Mouse (Mus musculus): Measurements from ENCODE around the gene Spg21. TPM values are rescaled to one million over a fixed set of nuclear protein-coding genes. Genes with fewer than 3 reads are reported as not detected.

Spg21 gene
- total RNA-seq (2014; rRNA removed) (79.3 and 80.1 TPM in 2 replicates), polyA plus RNA-seq (2015; fragmentation: Nextera tagmentation; extraction: Ambion mirVana) (99.4 and 103 TPM in 2 replicates)

- under 1% methylated on average over 53 of the region's 53 CpGs for WGBS
- no peaks in the 10 kb centered on the region for H3K9me3 ChIP-seq (ENCODE audit: low read length)
- H3K4me2 ChIP-seq (ENCODE audit: low read depth, low read length, poor library complexity, severe bottlenecking) = peak within 1 kb of the TSS; percentile 72
- H3K27me3 ChIP-seq (ENCODE audit: insufficient read depth, low read length) = no peaks in the 10 kb centered on the region
- H3K27ac ChIP-seq (ENCODE audit: low read depth, low read length) = peak within 1 kb of the TSS; percentile 89
- ATAC-seq (ENCODE audit: low FRiP score) = peak; percentile 97
- no peak for TF ChIP-seq CTCF (IDR thresholded peaks at IDR 0.05)
- peaks cover 3% of the 10 kb centered on the region; the same call in 1 of the 2 replicates for H3K36me3 ChIP-seq (ENCODE audit: insufficient read depth, low read length)
- H3K4me3 ChIP-seq (ENCODE audit: low read depth, low read length) = peak within 1 kb of the TSS; percentile 84
- peak within 1 kb of the TSS; percentile 90 for H3K9ac ChIP-seq (replicated peaks; ENCODE audit: low read length, poor library complexity, severe bottlenecking)
- peaks cover 6% of the 10 kb centered on the region for H3K4me1 ChIP-seq (ENCODE audit: insufficient read depth, low read length)
- DNase-seq (ENCODE audit: low spot score) = peak; percentile 94
Observed at GRCm38 (mm10) chr9:65460732-65461442, at the start of gene Spg21. Spg21 (plus strand) TSS chr9:65460947.

GRCm38 (mm10) chr9:65411326-65411725 lies 49.4 kb upstream of the Spg21 start:
- 77% methylated on average over 3 of the region's 3 CpGs for WGBS
- Histone ChIP-seq H3K4me1 (ENCODE audit: insufficient read depth, low read length) (no peaks in the 10 kb centered on the region), H3K9me3 (ENCODE audit: low read length) (no peaks in the 10 kb centered on the region), H3K27ac (ENCODE audit: low read depth, low read length) (no peak overlapping the region), H3K9ac (replicated peaks; ENCODE audit: low read length, poor library complexity, severe bottlenecking) (no peak overlapping the region), H3K36me3 (ENCODE audit: insufficient read depth, low read length) (no peaks in the 10 kb centered on the region), H3K27me3 (ENCODE audit: insufficient read depth, low read length) (no peaks in the 10 kb centered on the region), H3K4me3 (ENCODE audit: low read depth, low read length) (no peak overlapping the region), H3K4me2 (ENCODE audit: low read depth, low read length, poor library complexity, severe bottlenecking) (no peak overlapping the region)
- no peak for TF ChIP-seq CTCF (IDR thresholded peaks at IDR 0.05)
- no peak for DNase-seq (ENCODE audit: low spot score)
- no peak for ATAC-seq (ENCODE audit: low FRiP score)

GRCm38 (mm10) chr9:65417738-65418137 lies 43.0 kb upstream of the Spg21 start:
- H3K9me3 ChIP-seq (ENCODE audit: low read length) = no peaks in the 10 kb centered on the region
- no peak overlapping the region for H3K4me2 ChIP-seq (ENCODE audit: low read depth, low read length, poor library complexity, severe bottlenecking)
- no peaks in the 10 kb centered on the region for H3K4me1 ChIP-seq (ENCODE audit: insufficient read depth, low read length)
- DNase-seq (ENCODE audit: low spot score) (no peak), ATAC-seq (ENCODE audit: low FRiP score) (no peak)
- 45% methylated on average over 3 of the region's 3 CpGs for WGBS
- no peak overlapping the region for H3K9ac ChIP-seq (replicated peaks; ENCODE audit: low read length, poor library complexity, severe bottlenecking)
- H3K27ac ChIP-seq (ENCODE audit: low read depth, low read length) = no peak overlapping the region
- no peaks in the 10 kb centered on the region for H3K27me3 ChIP-seq (ENCODE audit: insufficient read depth, low read length)
- TF ChIP-seq CTCF (IDR thresholded peaks at IDR 0.05) = peak; percentile 22; the same call in 1 of the 2 replicates
- no peak overlapping the region for H3K4me3 ChIP-seq (ENCODE audit: low read depth, low read length)
- no peaks in the 10 kb centered on the region for H3K36me3 ChIP-seq (ENCODE audit: insufficient read depth, low read length)

- no peak for TF ChIP-seq CTCF (IDR thresholded peaks at IDR 0.05)
- no peaks in the 10 kb centered on the region for H3K36me3 ChIP-seq (ENCODE audit: insufficient read depth, low read length)
- H3K9me3 ChIP-seq (ENCODE audit: low read length) = no peaks in the 10 kb centered on the region
- H3K9ac ChIP-seq (replicated peaks; ENCODE audit: low read length, poor library complexity, severe bottlenecking) = no peak overlapping the region
- DNase-seq (ENCODE audit: low spot score) (no peak), ATAC-seq (ENCODE audit: low FRiP score) (no peak)
- H3K27ac ChIP-seq (ENCODE audit: low read depth, low read length) = no peak overlapping the region
- no peak overlapping the region for H3K4me3 ChIP-seq (ENCODE audit: low read depth, low read length)
- no peaks in the 10 kb centered on the region for H3K27me3 ChIP-seq (ENCODE audit: insufficient read depth, low read length)
- H3K4me2 ChIP-seq (ENCODE audit: low read depth, low read length, poor library complexity, severe bottlenecking) = no peak overlapping the region
- no peaks in the 10 kb centered on the region for H3K4me1 ChIP-seq (ENCODE audit: insufficient read depth, low read length)
- WGBS = 76% methylated on average over 3 of the region's 3 CpGs
Observed at GRCm38 (mm10) chr9:65419633-65420032, 41.1 kb upstream of the Spg21 start.

GRCm38 (mm10) chr9:65422760-65423501 lies 37.8 kb upstream of the Spg21 start, which contains the start of gene Slc51b:
Slc51b (minus strand) TSS chr9:65422955.
- no peaks in the 10 kb centered on the region for H3K27me3 ChIP-seq (ENCODE audit: insufficient read depth, low read length)
- H3K9ac ChIP-seq (replicated peaks; ENCODE audit: low read length, poor library complexity, severe bottlenecking) = no peak within 1 kb of the TSS
- H3K9me3 ChIP-seq (ENCODE audit: low read length) = no peaks in the 10 kb centered on the region
- no peak for ATAC-seq (ENCODE audit: low FRiP score)
- no peak within 1 kb of the TSS for H3K27ac ChIP-seq (ENCODE audit: low read depth, low read length)
- no peaks in the 10 kb centered on the region for H3K36me3 ChIP-seq (ENCODE audit: insufficient read depth, low read length)
- no peak within 1 kb of the TSS for H3K4me2 ChIP-seq (ENCODE audit: low read depth, low read length, poor library complexity, severe bottlenecking)
- DNase-seq (ENCODE audit: low spot score) = no peak
- no peak for TF ChIP-seq CTCF (IDR thresholded peaks at IDR 0.05)
- 86% methylated on average over 11 of the region's 11 CpGs for WGBS
- no peak within 1 kb of the TSS for H3K4me3 ChIP-seq (ENCODE audit: low read depth, low read length)
- H3K4me1 ChIP-seq (ENCODE audit: insufficient read depth, low read length) = no peaks in the 10 kb centered on the region

- TF ChIP-seq CTCF (IDR thresholded peaks at IDR 0.05) = no peak
- Histone ChIP-seq H3K9me3 (ENCODE audit: low read length) (no peaks in the 10 kb centered on the region), H3K27me3 (ENCODE audit: insufficient read depth, low read length) (no peaks in the 10 kb centered on the region), H3K9ac (replicated peaks; ENCODE audit: low read length, poor library complexity, severe bottlenecking) (no peak overlapping the region), H3K36me3 (ENCODE audit: insufficient read depth, low read length) (no peaks in the 10 kb centered on the region), H3K4me1 (ENCODE audit: insufficient read depth, low read length) (no peaks in the 10 kb centered on the region), H3K4me3 (ENCODE audit: low read depth, low read length) (no peak overlapping the region), H3K4me2 (ENCODE audit: low read depth, low read length, poor library complexity, severe bottlenecking) (no peak overlapping the region), H3K27ac (ENCODE audit: low read depth, low read length) (no peak overlapping the region)
- no peak for ATAC-seq (ENCODE audit: low FRiP score)
- 48% methylated on average over 3 of the region's 3 CpGs for WGBS
- no peak for DNase-seq (ENCODE audit: low spot score)
Observed at GRCm38 (mm10) chr9:65424393-65424792, 36.4 kb upstream of the Spg21 start.
